Mouse (Mus musculus) thymus, adult 2 months (tissue): ENCODE data around the gene Dnah17.

Experiments
- CTCF ChIP-seq: fragments of 200-500 bp; IDR thresholded peaks from 2 replicates; pipeline ENCODE4 v1.5.1; 2012; ENCODE audit warnings: mild to moderate bottlenecking, control low read depth, low read length, moderate library complexity, borderline replicate concordance; ENCODE audit not compliant: control insufficient read depth, poor library complexity, insufficient read depth; ENCODE audit errors: extremely low read depth
- POLR2A ChIP-seq: fragments of 200-500 bp; IDR thresholded peaks from 2 replicates; pipeline ENCODE4 v1.6.1; 2012; ENCODE audit warnings: mild to moderate bottlenecking, low read length, control low read depth, moderate library complexity; ENCODE audit not compliant: control insufficient read depth, poor library complexity, insufficient read depth; ENCODE audit errors: extremely low read depth

DNA sequence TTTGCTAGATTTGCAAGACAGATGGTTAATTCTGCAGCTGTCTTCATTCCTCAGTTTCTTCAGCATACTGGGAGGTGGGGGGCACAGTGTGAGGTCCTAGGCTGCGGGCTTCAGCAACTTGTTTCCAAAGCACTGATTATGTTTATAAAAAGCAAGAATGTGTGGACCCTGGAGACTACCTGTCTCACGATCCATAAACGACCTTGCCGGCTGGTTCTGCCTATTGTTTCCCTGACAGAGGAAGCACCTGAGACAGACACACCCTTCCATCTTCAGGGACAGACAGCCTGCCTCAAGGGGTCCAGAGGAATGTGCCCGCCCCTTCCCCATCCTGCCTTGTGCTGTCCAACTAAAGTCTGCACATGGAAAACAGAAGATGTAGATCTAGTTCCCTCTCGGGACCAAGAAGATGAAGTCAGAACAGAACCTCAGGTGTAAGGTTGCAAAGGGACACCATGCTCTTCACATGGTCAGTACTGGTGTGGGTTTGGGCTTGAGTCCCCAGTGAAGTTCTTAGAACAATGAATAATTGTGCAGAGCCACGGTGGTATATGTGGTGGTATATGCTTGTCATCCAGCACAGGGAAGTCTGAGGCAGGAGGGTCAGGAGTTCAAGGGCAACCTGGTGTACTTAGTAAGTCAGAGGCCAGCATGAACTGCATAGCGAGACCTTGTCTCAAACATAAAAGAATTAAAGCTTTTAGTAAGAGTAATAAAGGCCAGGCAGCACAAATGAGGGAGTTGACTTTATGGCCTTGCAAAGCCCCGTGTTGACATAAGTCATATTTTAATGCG, 10.5 kb upstream of the Dnah17 start:
- TF ChIP-seq POLR2A = no peak
- no peak for TF ChIP-seq CTCF
